Mouse (Mus musculus) kidney, embryonic 14.5 days (tissue): ENCODE measurements around the gene Slc38a9. TPM values are rescaled to one million over a fixed set of nuclear protein-coding genes. Genes with fewer than 3 reads are reported as not detected.

Source experiments
- ATAC-seq: fragments of 200-750 bp; cut with Nextera tagmentation; 2 replicates; pipeline ENCODE4 v1.8.0; 2017; ENCODE audit warnings: moderate number of reproducible peaks, mild to moderate bottlenecking, moderate TSS enrichment, moderate library complexity; ENCODE audit not compliant: low FRiP score, low TSS enrichment
- H3K27ac ChIP-seq: fragments of 300-500 bp; sonication (generic); 2 replicates; pipeline ENCODE4 v1.5.1; 2014; ENCODE audit warnings: low read depth, mild to moderate bottlenecking, low read length, moderate library complexity, mixed read lengths
- H3K27me3 ChIP-seq: fragments of 300-500 bp; sonication (generic); 2 replicates; pipeline ENCODE4 v1.6.1; 2014; ENCODE audit warnings: mild to moderate bottlenecking, low read length; ENCODE audit not compliant: control insufficient read depth, insufficient read depth
- H3K36me3 ChIP-seq: fragments of 300-500 bp; sonication (generic); 2 replicates; pipeline ENCODE4 v1.6.1; 2014; ENCODE audit warnings: low read length, mixed read lengths; ENCODE audit not compliant: control insufficient read depth, insufficient read depth
- H3K4me1 ChIP-seq: fragments of 300-500 bp; sonication (generic); 2 replicates; pipeline ENCODE4 v1.6.1; 2014; ENCODE audit warnings: low read length, mixed read lengths; ENCODE audit not compliant: control insufficient read depth, insufficient read depth
- H3K4me2 ChIP-seq: fragments of 300-500 bp; sonication (generic); replicated peaks from 2 replicates; pipeline ENCODE4 v1.6.1; 2014; ENCODE audit warnings: low read depth, mild to moderate bottlenecking, low read length
- H3K4me3 ChIP-seq: fragments of 300-500 bp; sonication (generic); 2 replicates; pipeline ENCODE4 v1.5.1; 2014; ENCODE audit warnings: mild to moderate bottlenecking, low read length
- H3K9ac ChIP-seq: fragments of 300-500 bp; sonication (generic); 2 replicates; pipeline ENCODE4 v1.6.1; 2014; ENCODE audit warnings: low read depth, mild to moderate bottlenecking, low read length, moderate library complexity
- H3K9me3 ChIP-seq: fragments of 300-500 bp; sonication (generic); 2 replicates; pipeline ENCODE4 v1.6.1; 2016; ENCODE audit warnings: low read length; ENCODE audit not compliant: control insufficient read depth
- WGBS: fragments of 180-500 bp; shearing (Covaris S2); extraction: QIAGEN DNeasy Blood & Tissue Kit; methylation state at CpG from one replicate; pipeline ENCODE4 v1.1.7; 2014; 5-methylcytosine and 5-hydroxymethylcytosine counted together
- polyA plus RNA-seq: library from polyadenylated mRNA; unstranded; fragments of >200 nt; fragmentation: Nextera tagmentation; extraction: Ambion mirVana; gene quantifications from 2 replicates; pipeline ENCODE4 v1.2.1, GENCODE M21; 2014

Slc38a9 gene
- polyA plus RNA-seq, 1 experiment from 2014 or later, result 13.1 TPM

DNA sequence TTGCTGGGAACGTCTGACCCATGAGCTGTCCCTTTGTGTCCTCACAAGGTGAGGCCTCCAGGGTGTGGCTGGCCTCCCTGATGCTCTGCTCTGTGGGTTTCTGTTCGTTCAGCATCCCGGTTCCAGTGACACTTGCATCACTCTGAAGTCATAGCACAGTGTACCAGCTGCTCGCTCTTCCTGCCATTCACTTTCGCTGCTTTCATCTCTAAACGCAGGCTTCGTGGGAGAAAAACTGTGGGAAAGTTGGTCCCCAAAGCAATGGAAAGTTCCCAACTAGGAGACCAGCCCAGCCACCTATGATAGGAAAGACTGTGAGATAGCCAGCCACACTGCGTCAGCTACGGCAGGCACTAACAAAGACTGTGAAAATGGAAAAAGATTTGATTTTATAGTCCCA is 96.8 kb downstream of the Slc38a9 start:
- Histone ChIP-seq H3K4me2 (no peak overlapping the region), H3K36me3 (no peaks in the 10 kb centered on the region), H3K4me1 (0 out of 2 replicates have a peak, but pooled peaks cover 8% of the 10 kb centered on the region), H3K27me3 (no peaks in the 10 kb centered on the region), H3K4me3 (no peak overlapping the region), H3K9me3 (no peaks in the 10 kb centered on the region), H3K27ac (no peak overlapping the region), H3K9ac (no peak overlapping the region)
- no peak for ATAC-seq
- WGBS, result 89% methylated on average over 9 of the region's 9 CpGs

DNA sequence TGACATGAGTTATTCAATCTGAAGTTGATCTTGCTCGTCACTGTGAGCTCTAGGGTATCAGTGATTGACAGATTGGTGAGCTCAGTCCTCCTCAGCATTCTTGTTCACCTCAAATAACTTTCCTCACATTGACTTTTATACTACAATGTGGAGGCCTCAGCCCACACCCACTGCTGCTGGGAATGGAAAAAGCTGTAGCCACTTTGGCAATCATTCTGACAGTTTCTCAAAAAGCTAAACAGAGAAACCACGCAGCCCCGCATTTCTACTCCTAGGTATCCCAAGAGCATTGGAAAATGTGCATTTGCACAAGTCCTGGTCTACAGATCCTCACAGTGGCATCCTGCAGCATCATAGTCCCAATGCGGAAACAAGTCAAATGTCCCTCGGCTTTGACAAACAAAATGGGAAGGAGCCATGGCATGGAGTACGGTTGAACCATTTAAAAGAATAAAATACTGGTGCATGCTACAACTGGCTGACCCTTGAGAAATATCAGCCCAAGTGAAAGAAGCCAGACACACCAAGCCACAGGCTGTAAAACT is 98.1 kb downstream of the Slc38a9 start:
- Histone ChIP-seq H3K4me2 (no peak overlapping the region), H3K4me1 (peaks cover 15% of the 10 kb centered on the region), H3K9me3 (no peaks in the 10 kb centered on the region), H3K27me3 (no peaks in the 10 kb centered on the region), H3K27ac (no peak overlapping the region), H3K4me3 (no peak overlapping the region), H3K9ac (no peak overlapping the region), H3K36me3 (no peaks in the 10 kb centered on the region)
- no peak for ATAC-seq
- WGBS, result 70% methylated on average over 6 of the region's 6 CpGs

DNA sequence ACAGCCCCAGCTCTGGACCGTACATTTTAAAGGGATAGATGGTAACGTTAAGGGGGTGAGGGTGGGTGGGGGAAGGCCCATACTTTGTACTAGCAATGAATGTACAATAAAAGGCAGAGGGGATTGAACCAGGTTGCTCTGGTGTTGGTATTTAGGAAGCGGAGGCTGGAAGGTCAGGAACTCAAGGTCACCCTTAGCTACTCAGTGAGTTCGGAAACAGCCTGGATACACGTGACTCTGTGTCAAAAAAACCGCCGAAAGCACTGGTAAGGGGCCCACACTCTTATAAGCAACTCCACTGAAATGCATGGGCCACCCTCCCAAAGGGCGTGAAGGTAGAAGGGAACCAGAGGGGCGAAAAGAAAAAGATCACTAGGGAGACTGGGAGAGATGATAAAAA is 98.8 kb downstream of the Slc38a9 start:
- Histone ChIP-seq H3K9me3 (no peaks in the 10 kb centered on the region), H3K27me3 (no peaks in the 10 kb centered on the region), H3K27ac (no peak overlapping the region), H3K4me1 (peaks cover 20% of the 10 kb centered on the region), H3K9ac (no peak overlapping the region), H3K4me2 (no peak overlapping the region), H3K36me3 (no peaks in the 10 kb centered on the region), H3K4me3 (no peak overlapping the region)
- WGBS, result 79% methylated on average over 9 of the region's 9 CpGs
- ATAC-seq, result no peak

DNA sequence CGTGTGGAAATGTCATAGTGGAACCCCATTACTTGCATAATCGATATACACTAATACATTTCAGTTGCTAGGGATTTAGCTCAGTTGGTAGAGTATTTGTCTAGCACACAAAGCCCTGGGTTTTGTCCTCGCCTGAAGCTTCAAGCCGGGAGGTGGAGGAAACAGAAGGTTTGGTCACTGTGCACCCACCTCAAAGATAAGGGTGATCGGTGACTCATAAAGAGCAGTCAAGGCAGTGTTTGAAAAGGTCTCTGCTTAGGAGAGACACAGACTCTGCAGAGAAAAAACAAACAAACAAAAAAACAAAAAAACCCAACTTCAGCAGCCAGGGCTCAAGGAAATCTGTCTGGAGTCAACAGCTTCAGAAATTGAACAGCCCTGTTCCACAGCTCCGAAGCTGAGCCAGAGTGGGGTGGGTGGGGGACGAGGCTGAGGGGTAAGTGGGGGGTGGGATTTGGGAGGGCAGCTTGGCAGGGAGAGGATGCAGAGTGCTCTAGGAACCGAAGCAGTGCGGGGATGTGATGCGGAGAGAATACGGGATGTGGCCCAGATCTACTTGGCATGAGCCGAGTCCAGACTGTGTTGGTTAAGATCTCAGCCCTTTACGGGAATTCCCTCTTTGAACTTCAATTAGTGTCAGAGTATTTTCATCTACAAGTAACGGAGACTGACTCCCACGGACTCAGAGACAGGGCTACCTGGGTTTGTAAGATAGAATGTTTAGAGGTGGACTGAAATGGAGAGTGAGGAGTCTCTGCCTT is 99.4 kb downstream of the Slc38a9 start:
- WGBS, result 74% methylated on average over 15 of the region's 15 CpGs
- Histone ChIP-seq H3K36me3 (no peaks in the 10 kb centered on the region), H3K27ac (no peak overlapping the region), H3K4me2 (no peak overlapping the region), H3K9me3 (no peaks in the 10 kb centered on the region), H3K4me3 (no peak overlapping the region), H3K9ac (no peak overlapping the region), H3K4me1 (peaks cover 21% of the 10 kb centered on the region), H3K27me3 (no peaks in the 10 kb centered on the region)
- no peak for ATAC-seq

DNA sequence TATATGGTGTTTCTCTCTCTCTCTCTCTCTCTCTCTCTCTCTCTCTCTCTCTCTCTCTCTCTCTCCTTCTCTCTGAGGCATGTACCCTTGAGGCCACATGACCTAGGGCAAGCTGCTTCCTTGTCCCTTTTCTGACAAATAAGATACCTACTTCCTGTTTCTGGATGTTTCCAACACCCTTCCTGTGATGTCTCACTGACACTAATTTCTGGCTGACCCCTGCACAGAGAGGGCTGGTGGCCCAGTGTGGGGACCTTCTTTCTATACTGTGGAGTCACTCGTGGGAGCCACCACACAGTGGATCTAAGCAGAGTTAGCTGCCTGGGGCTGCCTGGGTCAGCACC is 100.0 kb downstream of the Slc38a9 start:
- H3K9me3 ChIP-seq, result no peaks in the 10 kb centered on the region
- ATAC-seq, result no peak
- no peak overlapping the region for H3K27ac ChIP-seq
- H3K27me3 ChIP-seq, result no peaks in the 10 kb centered on the region
- H3K4me2 ChIP-seq, result no peak overlapping the region
- peaks cover 21% of the 10 kb centered on the region for H3K4me1 ChIP-seq
- no peak overlapping the region for H3K4me3 ChIP-seq
- no peaks in the 10 kb centered on the region for H3K36me3 ChIP-seq
- H3K9ac ChIP-seq, result no peak overlapping the region
- 25% methylated on average over 1 of the region's 1 CpGs for WGBS

DNA sequence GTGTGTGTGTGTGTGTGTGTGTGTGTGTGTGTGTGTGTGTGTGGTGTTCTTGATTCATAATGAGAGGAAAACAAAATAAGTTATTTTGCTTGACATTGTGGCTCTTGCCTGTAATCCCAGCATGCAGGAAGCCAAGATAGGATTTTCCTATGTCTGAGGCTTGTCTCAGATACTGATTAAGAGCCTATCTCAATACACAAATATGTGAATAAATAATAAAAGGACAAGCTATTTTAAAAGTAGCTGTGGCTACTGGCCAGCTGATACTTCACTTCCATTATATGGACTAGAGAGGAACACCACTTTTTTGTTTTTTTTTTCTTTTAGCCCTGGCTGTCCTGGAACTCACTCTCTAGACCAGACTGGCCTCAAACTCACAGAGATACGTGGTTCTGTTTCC is 101.2 kb downstream of the Slc38a9 start:
- Histone ChIP-seq H3K27ac (no peak overlapping the region), H3K36me3 (no peaks in the 10 kb centered on the region)
- 37% methylated on average over 1 of the region's 1 CpGs for WGBS

DNA sequence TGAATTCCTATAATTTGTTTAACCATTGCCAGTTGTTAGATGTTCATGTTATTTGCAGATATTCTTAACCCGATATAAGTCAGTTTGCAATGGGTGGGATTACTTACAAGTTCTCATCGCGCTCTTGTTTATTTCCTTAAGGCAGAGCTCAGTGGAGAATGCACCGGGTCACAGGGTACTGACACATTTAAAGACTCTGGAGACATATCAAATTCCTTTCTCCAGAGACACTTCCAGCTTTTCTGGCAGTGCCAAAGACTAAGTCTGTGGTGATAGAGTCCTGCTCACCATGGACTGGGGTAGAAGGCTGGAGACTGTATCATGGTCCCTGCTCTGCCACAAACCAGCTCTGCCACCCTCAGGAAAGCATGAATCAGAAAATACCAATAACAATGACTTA is 102.0 kb downstream of the Slc38a9 start:
- Histone ChIP-seq H3K4me2 (no peak overlapping the region), H3K9me3 (peaks cover 10% of the 10 kb centered on the region; the same call in 1 of the 2 replicates), H3K27me3 (no peaks in the 10 kb centered on the region), H3K4me3 (no peak overlapping the region), H3K27ac (no peak overlapping the region), H3K36me3 (no peaks in the 10 kb centered on the region), H3K4me1 (peaks cover 21% of the 10 kb centered on the region), H3K9ac (no peak overlapping the region)
- 0 out of 2 replicates have a peak, but pooled peaks have one; percentile 60 for ATAC-seq
- 29% methylated on average over 4 of the region's 4 CpGs for WGBS

More for the DNA sequence above, 101.2 kb downstream of the Slc38a9 start:
- Histone ChIP-seq H3K27me3 (no peaks in the 10 kb centered on the region), H3K4me2 (no peak overlapping the region), H3K9ac (no peak overlapping the region), H3K9me3 (peaks cover 4% of the 10 kb centered on the region; the same call in 1 of the 2 replicates), H3K4me3 (no peak overlapping the region), H3K4me1 (peaks cover 21% of the 10 kb centered on the region)
- ATAC-seq, result no peak

DNA sequence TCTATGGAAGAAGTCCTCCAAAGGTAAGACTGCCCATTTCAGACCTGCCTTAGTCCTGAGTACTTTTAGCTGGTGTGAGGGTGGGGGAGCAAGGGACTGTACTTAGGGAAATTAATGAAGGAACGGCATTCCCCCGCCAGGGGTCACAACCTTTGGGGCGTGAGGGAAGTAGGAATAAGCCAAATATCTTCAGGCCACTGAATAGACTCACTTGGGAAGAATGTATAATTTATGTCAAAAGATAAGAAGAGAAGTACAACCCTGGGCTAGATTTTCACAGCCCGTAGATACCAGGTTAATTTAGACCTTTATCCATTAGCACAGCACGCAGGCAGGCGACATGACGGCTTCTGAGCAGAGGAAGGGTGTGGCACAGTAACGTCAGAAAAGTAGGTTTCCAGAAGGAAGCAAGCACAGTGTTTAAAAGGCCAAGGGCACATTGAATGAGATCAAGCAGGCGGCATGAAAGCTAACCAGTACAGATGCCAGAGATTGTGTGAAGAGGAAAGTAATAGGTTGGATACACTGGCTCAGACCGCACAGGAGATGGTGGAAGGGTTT is 103.1 kb downstream of the Slc38a9 start:
- 58% methylated on average over 10 of the region's 10 CpGs for WGBS
- ATAC-seq, result no peak
- H3K9ac ChIP-seq, result no peak overlapping the region
- no peak overlapping the region for H3K4me2 ChIP-seq
- no peaks in the 10 kb centered on the region for H3K36me3 ChIP-seq
- H3K4me1 ChIP-seq, result peaks cover 21% of the 10 kb centered on the region
- no peaks in the 10 kb centered on the region for H3K27me3 ChIP-seq
- no peak overlapping the region for H3K4me3 ChIP-seq
- H3K9me3 ChIP-seq, result peaks cover 11% of the 10 kb centered on the region; the same call in 1 of the 2 replicates
- no peak overlapping the region for H3K27ac ChIP-seq

DNA sequence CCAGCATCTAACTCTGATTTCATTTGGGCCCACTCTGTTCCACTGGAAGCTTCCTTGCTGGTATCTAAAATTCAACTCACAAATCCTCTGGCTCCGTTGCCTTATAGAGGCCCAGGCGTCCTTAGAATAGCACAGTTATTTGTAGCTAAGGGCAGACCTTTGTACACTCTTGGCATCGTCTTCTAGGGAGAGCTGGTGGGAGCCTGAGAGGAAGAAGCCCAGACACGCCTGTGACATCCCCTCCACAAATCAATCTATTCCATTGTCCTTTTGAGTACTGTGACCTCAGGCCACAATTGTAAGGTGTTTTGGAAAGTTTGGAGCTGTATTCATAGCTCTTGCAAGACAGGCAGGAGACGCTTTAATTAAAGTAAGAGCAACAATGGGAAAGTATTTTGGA is 104.0 kb downstream of the Slc38a9 start:
- H3K4me2 ChIP-seq, result no peak overlapping the region
- ATAC-seq, result no peak
- no peaks in the 10 kb centered on the region for H3K27me3 ChIP-seq
- H3K9ac ChIP-seq, result no peak overlapping the region
- H3K27ac ChIP-seq, result no peak overlapping the region
- no peaks in the 10 kb centered on the region for H3K36me3 ChIP-seq
- peaks cover 11% of the 10 kb centered on the region; the same call in 1 of the 2 replicates for H3K9me3 ChIP-seq
- 62% methylated on average over 5 of the region's 5 CpGs for WGBS
- H3K4me3 ChIP-seq, result no peak overlapping the region
- H3K4me1 ChIP-seq, result peaks cover 21% of the 10 kb centered on the region
